Mouse (Mus musculus) megakaryocyte progenitor cell, adult 5-6 weeks (primary cell): ENCODE results near the gene Agbl4. TPM values are rescaled to one million over a fixed set of nuclear protein-coding genes. Genes with fewer than 3 reads are reported as not detected.

Experiments used
- ATAC-seq: replicated peaks from 2 replicates; pipeline ENCODE4 v1.8.0; 2016; ENCODE audit warnings: mild to moderate bottlenecking, moderate TSS enrichment, inconsistent platforms; ENCODE audit not compliant: poor library complexity
- total RNA-seq, 2 experiments: library from RNA; stranded (forward) in 1 of 2; stranded (reverse) in 1 of 2; fragments of 157-497, 149-512 nt in 1 of 2; fragments of 200-1000 nt in 1 of 2; gene quantifications; 2 replicates each; pipeline versions ENCODE4 v1.2.3 to v1.2.4; 2015 to 2017

The Agbl4 gene
- total RNA-seq, 2 experiments from 2014 or later = not detected

- no peak for ATAC-seq
Observed at GRCm38 (mm10) chr4:111638948-111639708, 1241.7 kb downstream of the Agbl4 start.

- no peak for ATAC-seq
Observed at GRCm38 (mm10) chr4:111645117-111645830, 1247.8 kb downstream of the Agbl4 start.

DNA sequence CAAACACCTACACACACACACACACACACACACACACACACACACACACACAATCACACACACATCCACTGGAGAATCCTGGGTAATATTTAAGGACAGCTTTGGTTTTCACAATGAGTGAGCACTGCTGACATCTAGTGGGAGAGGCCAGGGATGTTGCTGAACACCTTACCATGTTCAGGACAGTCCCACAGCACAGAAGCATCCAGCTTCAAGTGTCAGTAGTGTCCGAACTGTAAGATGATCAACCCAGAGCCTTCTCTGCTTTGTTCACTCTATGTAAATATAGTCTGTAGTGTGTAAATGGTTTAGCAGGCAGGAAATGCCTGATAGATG lies 1248.3 kb downstream of the Agbl4 start:
- no peak for ATAC-seq

DNA sequence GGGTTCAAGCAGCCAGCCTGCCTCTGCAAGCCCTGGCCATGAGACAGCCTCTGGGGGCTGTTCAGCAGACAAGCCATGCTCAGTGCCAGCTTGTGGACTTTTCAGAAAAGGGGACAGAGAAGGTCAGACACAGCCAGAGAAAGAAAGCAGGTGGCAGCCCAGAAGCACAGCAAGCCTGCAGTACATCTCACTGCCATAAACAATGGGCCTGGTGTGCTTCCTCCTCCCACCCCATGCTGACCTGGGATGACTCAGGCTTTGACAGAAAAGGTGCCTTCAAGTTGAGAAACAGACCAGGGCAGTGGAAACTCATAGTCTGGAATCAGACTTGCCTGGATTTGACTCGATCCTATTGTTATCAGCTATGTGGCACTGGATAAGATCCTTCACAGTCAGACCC lies 1256.0 kb downstream of the Agbl4 start:
- no peak for ATAC-seq

DNA sequence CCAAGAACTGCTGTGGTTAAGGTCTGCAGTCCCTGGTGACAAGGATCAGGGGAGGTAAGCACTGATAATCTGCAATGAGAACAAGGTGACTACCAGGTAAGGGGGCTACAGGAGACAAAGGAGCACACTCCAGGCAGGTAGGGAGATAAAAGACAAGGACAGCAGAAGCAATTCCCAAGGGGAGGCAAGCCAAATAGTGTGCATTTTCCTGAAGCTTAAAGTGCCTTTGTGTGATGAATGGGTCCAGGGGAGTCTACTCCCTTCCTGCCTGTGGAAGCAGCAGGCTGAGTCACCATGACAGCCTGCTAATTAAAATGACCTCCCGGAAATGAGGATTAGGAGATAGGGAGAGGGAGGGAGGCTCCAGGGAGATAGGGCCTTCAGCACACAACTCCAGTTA lies 1266.3 kb downstream of the Agbl4 start:
- ATAC-seq = no peak

GRCm38 (mm10) chr4:111664146-111664545 lies 1266.7 kb downstream of the Agbl4 start:
- ATAC-seq = no peak

GRCm38 (mm10) chr4:111666713-111667112 lies 1269.3 kb downstream of the Agbl4 start:
- ATAC-seq = no peak

DNA sequence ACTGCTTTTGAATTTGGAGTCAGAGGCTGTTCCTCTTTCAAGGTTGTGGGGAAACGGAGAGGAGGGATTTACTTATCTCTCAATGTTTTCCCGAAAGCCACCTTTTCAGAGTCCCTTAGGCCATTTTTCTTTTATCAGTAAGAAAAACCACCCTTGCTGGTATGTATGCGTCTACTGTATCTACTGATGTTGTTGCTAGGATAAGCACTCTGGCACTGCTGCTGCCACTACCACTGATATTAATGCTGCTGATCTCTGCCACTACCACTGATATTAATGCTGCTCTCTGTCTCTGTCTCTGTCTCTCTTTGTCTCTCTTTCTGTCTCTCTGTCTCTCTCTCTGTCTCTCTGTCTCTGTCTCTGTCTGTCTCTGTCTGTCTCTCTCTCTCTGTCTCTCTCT lies 1271.9 kb downstream of the Agbl4 start:
- no peak for ATAC-seq

DNA sequence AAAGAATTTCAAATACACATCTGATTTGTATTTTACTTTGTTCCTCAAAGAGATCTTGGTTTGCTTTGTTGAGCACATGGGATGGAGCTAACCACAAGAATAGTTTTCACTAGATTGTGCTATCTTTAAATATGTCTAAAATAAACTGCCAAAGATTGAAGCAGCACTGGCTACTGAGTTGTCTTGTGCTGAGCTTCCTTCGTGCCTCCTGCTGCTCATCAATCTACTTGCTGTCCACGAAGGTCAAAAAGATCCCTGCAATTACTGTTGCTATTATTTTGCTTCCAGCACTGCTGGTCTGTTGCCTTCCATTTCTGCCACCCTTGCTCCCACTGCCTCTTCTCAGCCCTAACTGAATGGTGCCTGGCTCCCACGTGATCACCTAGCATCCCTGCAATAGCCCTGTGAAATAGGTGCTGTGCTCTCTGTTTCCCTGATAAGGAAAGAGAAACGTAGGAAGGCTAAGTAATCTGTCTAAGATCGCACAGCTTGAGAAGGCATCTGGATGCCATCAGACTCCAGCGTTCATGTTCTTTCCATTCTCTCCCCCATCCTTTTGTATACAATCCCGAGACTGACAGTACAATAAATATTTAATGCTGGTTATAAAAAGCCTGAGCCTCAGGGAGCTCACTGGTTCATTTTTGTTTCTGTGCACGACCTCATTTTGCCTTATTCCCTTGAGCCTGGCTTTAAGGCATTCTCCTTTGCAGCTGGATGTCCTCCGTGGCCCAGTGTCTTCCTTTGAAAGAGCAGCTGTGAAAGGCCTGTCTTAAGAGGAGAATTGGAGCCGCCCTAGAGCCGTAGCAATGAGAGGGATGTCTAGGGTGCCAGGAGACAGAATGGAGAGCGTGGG lies 1273.3 kb downstream of the Agbl4 start:
- ATAC-seq = no peak

- no peak for ATAC-seq
Observed at GRCm38 (mm10) chr4:111671440-111671839, 1274.0 kb downstream of the Agbl4 start.

GRCm38 (mm10) chr4:111673904-111674303 lies 1276.4 kb downstream of the Agbl4 start:
- ATAC-seq = no peak

DNA sequence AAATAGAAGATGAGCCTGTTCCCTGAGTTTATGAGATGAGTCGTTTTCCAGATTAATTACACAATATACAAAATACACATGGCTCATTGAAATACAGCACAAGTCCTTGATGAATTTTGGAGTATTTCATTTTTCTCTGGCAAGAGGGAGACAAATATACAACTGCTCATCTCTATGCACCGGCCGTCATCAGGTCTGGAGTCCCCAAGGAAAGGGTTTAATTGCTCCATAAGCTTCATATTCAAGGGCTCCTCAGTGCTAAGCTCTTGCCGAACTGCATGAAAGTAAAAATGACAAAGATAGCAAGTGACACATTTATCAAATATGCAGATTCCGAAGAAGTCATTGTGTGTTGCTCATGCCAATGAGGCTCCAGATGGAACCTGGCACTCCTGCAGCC lies 1284.5 kb downstream of the Agbl4 start:
- no peak for ATAC-seq

GRCm38 (mm10) chr4:111682793-111683192 lies 1285.3 kb downstream of the Agbl4 start:
- no peak for ATAC-seq

GRCm38 (mm10) chr4:111683843-111684242 lies 1286.4 kb downstream of the Agbl4 start:
- ATAC-seq = no peak

DNA sequence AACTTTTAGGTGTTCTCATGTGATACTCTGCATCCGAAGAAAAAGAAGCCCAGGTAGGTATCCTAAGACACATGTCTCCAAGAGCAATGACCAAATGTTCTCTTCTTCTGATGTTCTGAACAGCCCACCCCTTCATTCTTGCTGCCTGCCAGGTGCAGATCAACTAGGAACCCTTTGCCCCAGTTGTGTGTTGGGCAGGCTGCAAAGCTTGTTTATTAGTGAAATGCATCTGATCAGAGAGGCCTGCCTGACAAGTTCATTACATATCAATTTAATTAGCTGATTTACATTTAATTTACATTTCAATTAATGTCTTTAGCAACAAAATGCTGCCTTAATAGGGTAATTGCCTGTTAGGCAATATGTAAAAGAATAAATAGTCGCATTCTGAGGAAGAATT lies 1288.5 kb downstream of the Agbl4 start:
- no peak for ATAC-seq

DNA sequence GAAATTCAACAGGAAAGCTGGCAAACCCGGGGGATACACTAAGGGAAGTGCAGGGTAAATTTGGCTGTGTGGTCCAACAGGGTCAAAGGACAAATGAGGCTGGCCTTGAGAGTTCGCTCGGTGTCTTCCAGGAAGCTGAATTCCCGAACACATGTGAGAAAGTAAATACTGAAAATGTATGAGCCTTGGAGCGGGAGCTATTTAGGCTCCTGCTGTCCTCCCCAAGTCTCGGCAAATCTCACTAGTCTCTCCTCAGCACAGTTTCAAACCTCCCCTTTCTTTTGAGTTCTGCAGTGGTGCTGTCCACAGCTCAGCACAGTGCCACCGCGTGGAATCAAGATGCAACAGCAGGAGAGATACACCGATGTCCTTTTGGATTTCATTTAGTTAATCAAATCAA lies 1289.5 kb downstream of the Agbl4 start:
- peak; percentile 91 for ATAC-seq

DNA sequence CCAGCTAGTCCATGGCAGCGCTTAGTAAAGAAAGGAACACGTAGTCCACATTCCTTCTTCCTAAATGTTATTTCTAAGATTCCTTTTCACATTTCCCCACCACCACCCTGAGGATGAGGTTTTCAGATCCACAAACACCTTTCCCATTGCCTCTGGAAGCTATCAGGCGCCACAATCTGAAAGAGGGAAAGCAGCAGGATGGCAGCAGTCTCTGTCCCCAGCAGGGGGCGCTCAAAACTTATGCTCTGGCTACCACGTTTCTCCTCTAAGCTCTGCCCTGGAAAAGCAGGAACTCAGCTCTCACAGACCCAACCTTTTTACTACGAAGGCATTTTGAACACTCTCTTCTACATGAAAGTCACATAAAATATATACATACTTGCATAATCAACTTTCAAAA lies 1290.2 kb downstream of the Agbl4 start:
- ATAC-seq = peak; percentile 94

- ATAC-seq = no peak
Observed at GRCm38 (mm10) chr4:111691057-111691543, 1293.6 kb downstream of the Agbl4 start.

- ATAC-seq = no peak
Observed at GRCm38 (mm10) chr4:111701381-111701780, 1303.9 kb downstream of the Agbl4 start.

DNA sequence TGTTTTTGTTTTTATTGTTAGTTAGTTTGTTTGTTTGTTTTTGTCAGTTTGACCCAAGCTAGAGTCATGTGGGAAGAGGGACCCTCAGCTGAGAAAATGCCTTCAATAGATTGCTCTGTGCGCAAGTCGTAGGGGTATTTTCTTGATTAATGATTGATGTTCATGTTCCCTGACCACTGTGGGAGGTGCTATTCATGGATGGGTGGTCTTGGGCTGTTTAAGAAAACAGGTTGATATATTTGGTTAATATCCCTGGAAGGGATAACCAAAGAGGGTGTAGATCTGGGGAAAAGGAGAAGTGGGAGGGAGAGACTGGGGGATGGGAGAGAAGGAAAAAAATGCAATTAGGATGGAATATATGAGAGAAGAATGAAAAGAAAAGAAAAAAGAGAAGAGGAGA lies 1306.7 kb downstream of the Agbl4 start:
- ATAC-seq = no peak

- ATAC-seq = no peak
Observed at GRCm38 (mm10) chr4:111704975-111705374, 1307.5 kb downstream of the Agbl4 start.
